Comparison of ENCODE assay signal across 13 mouse cellular contexts in the genomic region with DNA sequence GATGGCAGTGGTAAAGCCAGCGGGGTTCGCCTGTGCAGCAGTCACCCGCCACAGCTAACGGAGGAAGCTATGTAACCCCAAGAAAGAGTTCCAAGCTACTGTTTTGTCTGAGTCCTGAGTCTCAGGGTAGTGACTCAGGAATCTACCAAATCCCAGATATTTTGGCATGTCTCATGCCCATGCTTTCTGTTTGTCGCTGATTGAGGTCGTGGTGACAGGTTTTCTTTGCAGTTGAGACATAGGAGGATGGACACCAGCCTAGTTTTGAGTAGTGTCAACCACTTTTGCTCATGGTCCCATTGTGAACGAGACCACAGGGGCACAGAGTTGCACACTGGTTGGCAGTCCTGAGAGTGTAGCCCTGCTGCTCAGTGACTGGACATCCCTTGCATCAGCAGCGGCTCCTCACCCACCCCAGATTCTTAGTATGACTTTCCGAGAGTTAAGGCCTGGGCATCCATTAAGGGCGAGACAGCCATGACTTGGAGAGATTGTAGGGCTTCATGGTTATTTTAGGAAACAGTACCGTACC. TPM values are rescaled to one million over a fixed set of nuclear protein-coding genes. Genes with fewer than 3 reads are reported as not detected.
DNase-seq lines count a peak whose midpoint lies in the region; ATAC-seq and TF ChIP-seq lines count a peak whose summit lies in the region.
"Had no signal": no experiment of that assay in that cellular context is flagged by ENCODE, and none has a peak within 500 bp of the region (broad histone marks: within the 10 kb centered on the region; RNA-seq: fewer than 3 reads in every experiment).

No protein-coding gene starts in this region.

- TF ChIP-seq EP300 in stomach, postnatal 0 days (optimal IDR thresholded peaks at IDR 0.05), result no peak

- no peak for TF ChIP-seq CTCF in gastrocnemius, adult 2 months (IDR thresholded peaks at IDR 0.05)
- no peak for TF ChIP-seq CTCF in stomach, postnatal 0 days (IDR thresholded peaks at IDR 0.05; ENCODE audit: low read depth)

- WGBS in intestine, embryonic 14.5 days, result 95% methylated on average over 11 of the region's 11 CpGs
- WGBS in intestine, embryonic 15.5 days, result 92% methylated on average over 11 of the region's 11 CpGs
- WGBS in hindbrain, embryonic 13.5 days, result 94% methylated on average over 11 of the region's 11 CpGs
- WGBS in stomach, postnatal 0 days, result 91% methylated on average over 11 of the region's 11 CpGs

- H3K27me3 ChIP-seq in intestine, embryonic 14.5 days (replicated peaks; ENCODE audit: control insufficient read depth, insufficient read depth, low read length), result no peaks in the 10 kb centered on the region
- H3K27me3 ChIP-seq in intestine, embryonic 15.5 days (replicated peaks), result no peaks in the 10 kb centered on the region
- no peaks in the 10 kb centered on the region for H3K27me3 ChIP-seq in hindbrain, embryonic 13.5 days
- no peaks in the 10 kb centered on the region for H3K27me3 ChIP-seq in stomach, postnatal 0 days (ENCODE audit: control insufficient read depth, insufficient read depth, low read length)
- H3K27me3 ChIP-seq: forebrain, embryonic 15.5 days had no signal

- H3K9ac ChIP-seq in intestine, embryonic 14.5 days (ENCODE audit: low read length), result no peak overlapping the region
- H3K9ac ChIP-seq in intestine, embryonic 15.5 days, result no peak overlapping the region
- no peak overlapping the region for H3K9ac ChIP-seq in hindbrain, embryonic 13.5 days
- no peak overlapping the region for H3K9ac ChIP-seq in stomach, postnatal 0 days (ENCODE audit: low read length)
- H3K9ac ChIP-seq: forebrain, embryonic 15.5 days had no signal

- H3K4me1 ChIP-seq in intestine, embryonic 14.5 days (replicated peaks; ENCODE audit: control insufficient read depth, insufficient read depth, low read length), result peaks cover 8% of the 10 kb centered on the region; the same call in 1 of the 2 replicates
- peaks cover 6% of the 10 kb centered on the region; the same call in 1 of the 2 replicates for H3K4me1 ChIP-seq in intestine, embryonic 15.5 days (replicated peaks)
- H3K4me1 ChIP-seq in hindbrain, embryonic 13.5 days (replicated peaks), result no peaks in the 10 kb centered on the region
- H3K4me1 ChIP-seq in stomach, postnatal 0 days (replicated peaks; ENCODE audit: control insufficient read depth, insufficient read depth), result no peaks in the 10 kb centered on the region
- H3K4me1 ChIP-seq: forebrain, embryonic 15.5 days had no signal

- no peaks in the 10 kb centered on the region for H3K9me3 ChIP-seq in intestine, embryonic 14.5 days (ENCODE audit: control insufficient read depth, low read length)
- H3K9me3 ChIP-seq in intestine, embryonic 15.5 days, result no peaks in the 10 kb centered on the region
- H3K9me3 ChIP-seq in hindbrain, embryonic 13.5 days, result no peaks in the 10 kb centered on the region
- H3K9me3 ChIP-seq in stomach, postnatal 0 days (ENCODE audit: control insufficient read depth, low read length), result no peaks in the 10 kb centered on the region
- H3K9me3 ChIP-seq: forebrain, embryonic 15.5 days had no signal

- H3K36me3 ChIP-seq in intestine, embryonic 14.5 days (ENCODE audit: control insufficient read depth, insufficient read depth, low read length), result peaks cover 13% of the 10 kb centered on the region
- 0 out of 2 replicates have a peak, but pooled peaks cover 2% of the 10 kb centered on the region for H3K36me3 ChIP-seq in intestine, embryonic 15.5 days
- peaks cover 68% of the 10 kb centered on the region for H3K36me3 ChIP-seq in hindbrain, embryonic 13.5 days
- H3K36me3 ChIP-seq in stomach, postnatal 0 days (ENCODE audit: control insufficient read depth, insufficient read depth, low read length), result peaks cover 5% of the 10 kb centered on the region; the same call in 1 of the 2 replicates

- H3K4me3 ChIP-seq in gastrocnemius, adult 2 months, result peak overlapping the region; percentile 50
- H3K4me3 ChIP-seq in intestine, embryonic 14.5 days (ENCODE audit: low read depth, low read length), result no peak overlapping the region
- H3K4me3 ChIP-seq in intestine, embryonic 15.5 days (replicated peaks), result no peak overlapping the region
- no peak overlapping the region for H3K4me3 ChIP-seq in hindbrain, embryonic 13.5 days
- H3K4me3 ChIP-seq in stomach, postnatal 0 days (ENCODE audit: low read depth, low read length), result no peak overlapping the region
- H3K4me3 ChIP-seq: forebrain, embryonic 15.5 days had no signal

- peak overlapping the region; percentile 77 for H3K27ac ChIP-seq in gastrocnemius, adult 2 months
- peak overlapping the region; percentile 38; the same call in 1 of the 2 replicates for H3K27ac ChIP-seq in intestine, embryonic 14.5 days (ENCODE audit: low read depth)
- no peak overlapping the region for H3K27ac ChIP-seq in intestine, embryonic 15.5 days
- peak overlapping the region; percentile 74 for H3K27ac ChIP-seq in hindbrain, embryonic 13.5 days
- H3K27ac ChIP-seq in stomach, postnatal 0 days (replicated peaks), result no peak overlapping the region
- H3K27ac ChIP-seq: forebrain, embryonic 15.5 days had no signal

- ATAC-seq in intestine, embryonic 14.5 days (replicated peaks; ENCODE audit: low FRiP score, low TSS enrichment, low read depth), result no peak
- ATAC-seq in intestine, embryonic 15.5 days, result no peak
- no peak for ATAC-seq in hindbrain, embryonic 13.5 days (ENCODE audit: low FRiP score)
- ATAC-seq in stomach, postnatal 0 days (ENCODE audit: low FRiP score, low TSS enrichment), result no peak
- ATAC-seq: forebrain, embryonic 15.5 days had no signal

- intact Hi-C loops in gastrocnemius, adult 2 months (cut with DNase I), result no loop called here

- no peak overlapping the region for H3K4me2 ChIP-seq in intestine, embryonic 14.5 days (ENCODE audit: low read length)
- no peak overlapping the region for H3K4me2 ChIP-seq in intestine, embryonic 15.5 days (replicated peaks)
- H3K4me2 ChIP-seq in hindbrain, embryonic 13.5 days, result no peak overlapping the region
- no peak overlapping the region for H3K4me2 ChIP-seq in stomach, postnatal 0 days (replicated peaks; ENCODE audit: low read depth)
- H3K4me2 ChIP-seq: forebrain, embryonic 15.5 days; liver, embryonic 11.5 days had no signal

- DNase-seq in gastrocnemius, adult 2 months, result no peak
- no peak for DNase-seq in gastrocnemius, adult 18-20 months (ENCODE audit: low spot score)
- DNase-seq in intestine, embryonic 14.5 days (ENCODE audit: low spot score), result no peak
- peak; percentile 61 for DNase-seq in 3T3-L1 (ENCODE audit: low read depth, low spot score)
- DNase-seq in stomach, postnatal 0 days (ENCODE audit: low spot score), result no peak
- no peak for DNase-seq in layer of hippocampus, postnatal 36 days
- DNase-seq: B cell, adult 2 months; cerebellum, postnatal 25 days; kidney, adult 8-10 months had no signal

RNA-seq across cellular contexts. Expression of a gene that starts 42.6 kb away (rescaled TPM):
- total RNA-seq in gastrocnemius, adult 2 months (2021), result 100 to 1,000 TPM; 142 to 160 TPM
- total RNA-seq in gastrocnemius, adult 18-20 months (2021), result 100 to 1,000 TPM; 151 to 163 TPM
- 254 and 272 TPM in 2 replicates for polyA plus RNA-seq in intestine, embryonic 14.5 days (2014; fragmentation: Nextera tagmentation; extraction: Ambion mirVana)
- 243 and 246 TPM in 2 replicates for polyA plus RNA-seq in intestine, embryonic 15.5 days (2015; fragmentation: Nextera tagmentation; extraction: Ambion mirVana)
- 248 and 256 TPM in 2 replicates for polyA plus RNA-seq in hindbrain, embryonic 13.5 days (2015; fragmentation: Nextera tagmentation; extraction: Ambion mirVana)
- 180 and 186 TPM in 2 replicates for polyA plus RNA-seq in stomach, postnatal 0 days (2015; fragmentation: Nextera tagmentation; extraction: Ambion mirVana)
- 100 to 1,000 TPM; 103 to 108 TPM for total RNA-seq in layer of hippocampus, postnatal 36 days (2021)

Comparison
In these comparisons a context has a peak if more than half of its experiments do, and no peak if none do; other contexts are left out.
1. H3K27ac ChIP-seq: peak in gastrocnemius, adult 2 months (single experiment), intestine, embryonic 14.5 days (single experiment) and hindbrain, embryonic 13.5 days (single experiment); none in intestine, embryonic 15.5 days (single experiment) and stomach, postnatal 0 days (single experiment).